Mouse (Mus musculus): Measurements from ENCODE around the gene Ptch1.

Ptch1 gene

DNA sequence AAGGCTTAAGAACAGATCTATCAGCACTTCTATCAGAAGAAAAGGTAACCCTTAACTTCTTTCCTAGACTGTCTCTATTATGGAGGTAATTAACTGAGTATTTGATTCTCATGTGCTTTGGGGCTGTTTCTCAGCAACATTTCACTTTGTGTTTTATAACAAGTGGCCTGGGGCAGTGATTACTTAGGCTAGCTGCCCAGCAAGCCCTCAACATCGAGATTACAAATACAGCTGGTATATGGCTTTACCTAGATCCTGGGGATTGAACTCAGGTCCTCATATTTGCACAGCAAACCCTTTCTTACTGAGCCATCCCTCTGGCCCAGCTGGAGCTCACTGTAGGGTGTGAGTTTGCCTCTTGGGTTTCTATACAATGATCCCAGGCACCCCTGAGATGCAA, 67.0 kb downstream of the Ptch1 start:
- intact Hi-C loops (cut with DNase I) = no loop called here

DNA sequence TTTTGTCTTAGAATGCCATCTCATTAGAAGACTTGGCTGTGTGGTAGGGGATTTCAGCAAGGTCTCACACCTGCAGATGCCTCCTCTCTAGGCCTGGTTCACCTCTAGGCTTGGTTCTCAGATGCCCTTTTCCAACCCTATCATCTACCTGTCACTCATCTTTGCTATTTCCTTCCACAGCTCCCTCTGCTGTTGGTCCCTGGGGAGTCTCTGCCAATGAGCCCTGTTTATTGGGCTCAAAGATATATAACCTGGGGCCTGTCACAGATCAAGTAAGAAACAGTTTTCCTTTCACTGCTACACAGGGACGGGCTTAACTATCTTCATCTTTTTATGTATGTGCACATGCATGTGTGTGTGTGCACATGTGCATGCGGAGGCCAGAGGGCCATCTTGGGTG, 71.0 kb downstream of the Ptch1 start:
- intact Hi-C loops (cut with DNase I) = no loop called here

DNA sequence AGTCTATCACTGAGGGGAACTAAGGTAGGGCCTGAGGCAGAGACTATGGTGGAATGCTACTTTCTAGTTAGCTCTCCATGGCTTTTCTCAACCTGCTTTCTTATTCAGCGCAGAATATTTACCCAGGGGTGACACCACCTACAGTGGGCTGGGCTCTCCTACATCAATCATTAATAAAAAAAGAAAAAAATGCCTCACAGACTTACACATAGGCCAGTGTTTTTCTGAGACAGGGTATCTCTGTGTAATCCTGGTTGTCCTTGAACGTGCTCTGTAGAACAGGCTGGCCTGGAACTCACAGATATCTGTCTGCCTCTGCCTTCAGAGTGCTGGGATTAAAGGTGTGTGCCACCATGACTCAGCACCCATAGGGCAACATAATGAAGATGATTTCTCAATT, 73.9 kb downstream of the Ptch1 start:
- intact Hi-C loops (cut with DNase I) = no loop called here

DNA sequence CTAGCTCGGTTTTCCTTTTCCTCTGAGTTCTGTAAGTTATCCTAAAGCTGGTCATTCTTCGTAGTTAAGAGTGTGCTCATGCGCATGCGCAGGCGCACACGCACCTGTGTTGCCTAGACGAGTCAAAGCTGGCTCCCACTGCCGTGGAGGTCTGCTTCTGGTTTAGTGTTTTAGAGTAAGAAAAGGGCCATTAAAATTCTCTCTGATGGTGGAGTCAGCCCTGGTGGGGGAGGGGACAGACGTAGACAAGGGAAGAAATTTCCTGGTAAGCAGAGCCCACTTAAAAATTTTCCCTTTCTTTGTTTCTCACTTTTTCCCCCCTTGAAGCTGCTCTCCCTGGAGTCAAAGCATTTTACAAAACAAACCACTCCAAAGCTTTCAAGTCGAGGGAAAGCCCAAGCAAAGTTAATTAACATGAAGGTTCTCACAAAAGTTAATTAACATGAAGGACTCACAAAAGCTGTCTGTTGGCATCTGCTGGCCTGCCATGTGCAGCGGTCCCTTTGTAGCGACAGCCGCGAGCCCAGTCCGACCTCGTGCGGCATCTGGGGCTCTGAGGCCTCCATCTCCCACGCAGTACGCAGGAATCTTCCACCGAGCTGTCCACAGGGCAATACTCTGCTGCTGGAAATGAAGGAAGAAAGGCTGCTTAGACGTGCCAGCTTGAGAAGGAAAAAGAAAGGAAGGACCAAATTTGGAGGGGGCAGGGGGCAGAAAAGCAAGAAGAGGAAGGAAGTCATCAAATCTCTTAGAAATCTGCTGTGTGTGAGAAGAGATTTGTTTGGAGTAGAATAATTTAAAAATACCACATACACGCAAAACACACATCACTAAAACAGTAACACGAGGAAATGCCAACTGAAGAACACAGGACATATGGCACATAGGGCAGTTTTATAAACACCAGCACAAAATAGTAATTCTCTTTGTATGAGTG, 76.5 kb downstream of the Ptch1 start, which contains the start of gene Fancc:
Gene Fancc (minus strand): TSS at position 633 of the 937 bp plus-strand sequence.
- intact Hi-C loops (cut with DNase I) = no loop called here

DNA sequence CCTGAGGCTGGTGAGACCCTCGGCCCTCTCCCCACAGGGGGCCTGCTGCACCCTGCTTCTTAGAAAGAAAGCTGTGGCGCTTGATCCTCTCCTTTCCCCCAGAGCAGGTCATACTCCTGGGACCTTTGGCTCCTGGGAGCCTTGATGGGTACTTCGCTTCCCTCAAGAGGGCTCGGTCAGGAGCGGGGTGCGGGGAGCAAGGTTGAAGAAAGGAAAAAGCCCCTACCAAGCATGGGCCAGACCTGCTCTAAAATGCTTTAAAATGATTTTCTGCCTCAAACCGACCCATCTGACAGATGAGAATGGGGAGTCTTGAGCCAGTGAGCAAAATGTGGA, 85.7 kb downstream of the Ptch1 start:
- intact Hi-C loops (cut with DNase I) = no loop called here

DNA sequence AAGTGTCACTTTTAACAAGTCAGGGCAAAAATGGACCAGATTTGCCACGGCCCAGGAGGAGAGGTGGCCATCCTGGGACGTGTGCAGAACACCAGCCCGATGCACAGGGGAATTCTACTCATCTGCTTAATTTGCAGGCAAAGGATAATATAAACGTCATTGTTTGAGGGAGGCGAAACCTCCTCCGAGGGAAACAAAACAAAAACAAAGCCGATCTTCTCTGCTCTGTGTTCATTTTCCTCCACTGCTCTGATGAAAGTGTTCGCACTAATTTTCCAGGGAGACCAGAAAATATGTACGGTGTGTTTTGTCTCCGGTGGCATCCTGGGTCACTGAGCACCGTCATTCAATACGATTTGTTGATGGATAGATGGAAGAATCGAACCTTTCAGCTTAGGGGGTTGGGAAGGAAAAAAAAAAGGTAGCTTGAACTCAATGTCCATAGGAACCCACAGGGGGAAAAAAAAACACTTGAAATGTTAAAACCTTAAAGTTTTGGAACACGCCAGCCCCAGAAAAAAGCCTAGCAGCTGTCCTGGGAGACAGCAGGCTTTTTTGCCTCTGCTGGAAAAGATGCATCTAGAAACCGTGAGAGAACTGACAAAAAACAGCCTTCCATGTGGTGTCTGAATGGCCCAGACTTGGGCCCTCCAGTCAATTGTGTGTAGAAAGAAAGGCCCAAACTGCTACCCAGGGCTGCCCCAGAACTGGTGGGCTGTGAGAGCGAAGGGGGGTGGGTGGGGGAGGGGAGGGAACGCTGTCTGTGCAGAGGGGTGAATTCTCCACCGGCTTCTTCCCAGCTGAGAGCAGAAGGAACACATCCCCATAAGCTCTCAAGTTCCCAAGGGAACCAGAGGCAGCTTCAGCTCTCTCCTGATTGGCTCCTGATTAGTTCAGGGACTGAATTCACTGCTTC, 86.3 kb downstream of the Ptch1 start:
- intact Hi-C loops (cut with DNase I) = no loop called here

DNA sequence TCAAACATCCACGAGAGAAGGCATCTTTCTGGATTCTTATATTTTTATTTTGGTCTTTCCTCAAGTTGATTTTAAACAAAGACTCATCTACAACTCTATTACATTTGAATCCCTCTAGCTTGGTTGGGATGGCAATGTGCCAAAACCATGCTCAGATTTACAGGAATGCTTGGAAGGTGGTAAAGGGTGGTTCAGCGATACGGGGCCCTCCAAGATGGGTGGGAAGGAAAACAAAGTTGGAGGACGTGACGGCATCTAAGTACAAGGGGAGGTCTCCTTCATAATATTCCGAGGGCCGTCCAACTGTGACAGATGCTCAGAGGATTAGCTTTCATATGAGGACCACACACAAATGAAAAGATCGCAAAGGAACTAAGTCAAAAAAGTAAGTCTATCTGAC, 98.0 kb downstream of the Ptch1 start:
- intact Hi-C loops (cut with DNase I) = no loop called here

Measured in adrenal gland (tissue).